Mouse (Mus musculus): Measurements from ENCODE around the gene Ints5.
A peak's percentile ranks its signal among the peaks of the same experiment; 100 is the strongest.
"Not testable (repeated sequence)": the region's sequence is repeated elsewhere in the genome, so short reads cannot be mapped to it uniquely, and the experiment has no call there.

The Ints5 gene

DNA sequence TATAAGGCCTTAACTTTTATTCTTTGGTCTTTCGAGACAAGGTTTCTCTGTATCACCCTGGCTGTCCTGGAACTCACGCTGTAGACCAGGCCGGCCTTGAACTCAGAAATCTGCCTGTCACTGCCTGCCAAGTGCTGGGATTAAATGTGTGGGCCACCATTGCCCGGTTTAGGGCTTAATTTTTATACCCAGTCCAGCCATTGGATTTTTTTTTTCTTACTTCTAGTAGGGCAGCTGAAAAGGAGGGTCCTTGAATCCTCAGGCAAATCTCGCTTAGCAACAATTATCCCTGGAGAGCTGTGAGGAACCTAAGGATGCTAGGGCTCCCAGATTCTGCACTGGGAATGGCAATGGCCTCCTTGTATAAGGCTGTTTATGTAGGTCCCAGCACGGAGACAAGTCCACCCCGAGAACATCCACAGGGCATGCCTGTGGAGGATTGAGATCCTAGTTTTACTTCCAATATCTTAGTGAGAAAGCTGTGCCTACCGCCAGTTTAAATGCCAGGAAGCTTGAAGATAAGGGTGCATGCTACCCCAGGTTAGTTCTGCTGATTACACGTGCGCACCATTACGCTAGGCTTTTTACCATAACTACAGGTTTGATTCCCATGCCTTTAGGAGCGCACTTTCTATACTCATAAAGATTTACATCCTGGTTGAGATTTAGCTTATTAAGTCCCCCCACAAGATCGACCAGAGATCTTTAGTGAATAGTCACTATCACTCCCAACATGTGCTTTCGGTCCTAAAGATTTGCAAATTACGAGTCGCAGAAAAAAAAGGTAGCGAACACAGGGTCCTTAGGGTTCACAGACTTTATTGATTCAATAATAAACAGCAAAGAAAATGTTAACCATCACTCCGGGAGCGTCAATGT is 5.0 kb upstream of the Ints5 start:
- DNase-seq (ENCODE audit: low spot score in 2 of 2), result no peak

- peak; percentile 92 to 93 for DNase-seq (ENCODE audit: low spot score in 2 of 2)
Measured at GRCm38 (mm10) chr19:8888511-8889385, 4.1 kb upstream of the Ints5 start, which contains the start of the genes 1810009A15Rik and Gm49416. Gene 1810009A15Rik (plus strand): TSS chr19:8888853. Gene Gm49416 (plus strand): TSS chr19:8888926.

DNA sequence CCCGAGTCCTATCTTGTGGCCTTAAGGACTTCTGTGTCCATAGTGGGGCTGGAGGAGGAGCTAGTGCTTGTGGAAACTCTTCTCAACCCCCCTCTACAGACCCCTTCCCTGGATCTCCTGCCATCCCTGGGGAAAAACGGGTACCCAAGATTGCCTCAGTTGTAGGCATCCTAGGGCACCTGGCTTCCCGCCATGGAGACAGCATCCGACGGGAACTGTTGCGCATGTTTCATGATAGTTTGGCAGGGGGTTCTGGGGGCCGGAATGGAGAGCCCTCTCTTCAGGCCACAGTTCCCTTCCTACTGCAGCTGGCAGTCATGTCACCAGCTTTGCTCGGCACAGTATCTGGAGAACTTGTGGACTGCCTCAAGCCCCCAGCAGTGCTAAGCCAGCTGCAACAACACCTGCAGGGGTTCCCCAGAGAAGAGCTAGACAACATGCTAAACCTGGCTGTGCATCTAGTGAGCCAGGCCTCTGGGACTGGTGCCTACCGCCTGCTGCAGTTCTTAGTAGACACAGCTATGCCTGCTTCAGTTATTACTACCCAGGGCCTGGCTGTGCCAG is 2.7 kb downstream of the Ints5 start:
- no peak for DNase-seq (ENCODE audit: low spot score in 2 of 2)

- not testable (repeated sequence) for DNase-seq (ENCODE audit: low spot score in 2 of 2)
Measured at GRCm38 (mm10) chr19:8896231-8896630, 3.4 kb downstream of the Ints5 start.

DNA sequence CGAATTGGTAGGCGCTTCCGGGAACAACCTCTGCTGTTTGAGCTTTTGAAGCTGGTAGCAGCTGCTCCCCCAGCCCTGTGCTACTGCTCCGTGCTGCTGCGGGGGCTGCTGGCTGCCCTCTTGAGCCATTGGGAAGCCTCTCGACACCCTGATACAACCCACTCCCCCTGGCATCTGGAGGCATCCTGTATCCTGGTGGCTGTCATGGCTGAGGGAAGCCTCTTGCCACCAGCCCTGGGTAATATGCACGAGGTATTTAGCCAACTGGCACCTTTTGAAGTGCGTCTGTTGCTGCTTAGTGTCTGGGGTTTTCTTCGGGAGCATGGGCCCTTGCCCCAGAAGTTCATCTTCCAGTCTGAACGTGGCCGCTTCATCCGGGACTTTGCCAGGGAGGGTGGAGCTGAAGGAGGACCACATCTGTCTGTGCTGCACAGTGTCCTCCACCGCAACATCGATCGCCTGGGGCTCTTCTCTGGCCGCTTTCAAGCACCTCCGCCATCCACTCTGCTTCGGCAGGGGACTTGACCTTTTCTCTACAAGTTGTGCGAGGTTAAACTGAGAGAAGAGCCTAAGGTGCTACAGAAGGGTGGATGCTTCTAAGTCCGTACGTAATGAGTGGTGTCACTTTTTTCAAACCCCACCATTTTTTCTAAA is 4.5 kb downstream of the Ints5 start:
- DNase-seq (ENCODE audit: low spot score in 2 of 2), result peak; percentile 35 to 42

GRCm38 (mm10) chr19:8897865-8898495 is 5.2 kb downstream of the Ints5 start, which contains the start of gene Ganab:
Gene Ganab (plus strand): TSS chr19:8898071.
- DNase-seq (ENCODE audit: low spot score in 2 of 2), result peak; percentile 96 to 97

DNA sequence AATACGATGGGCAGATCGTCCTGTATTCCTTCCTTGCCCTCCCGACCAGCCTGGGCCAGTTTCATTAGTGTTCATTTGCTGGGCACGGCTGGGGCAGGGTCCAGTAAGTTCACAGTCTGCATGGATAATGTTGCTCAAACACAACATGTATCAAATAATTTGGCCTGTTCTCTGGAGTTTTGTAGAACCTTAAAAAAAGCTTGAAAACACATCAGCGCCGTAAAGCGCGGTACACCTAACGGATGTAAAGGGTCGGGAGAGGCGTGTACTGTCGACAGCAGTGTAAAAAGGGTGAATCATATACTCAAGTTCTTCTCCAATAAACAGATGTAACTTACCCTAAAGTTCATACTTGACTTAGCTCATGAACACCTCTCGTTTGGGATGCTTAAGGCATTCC is 5.8 kb downstream of the Ints5 start:
- DNase-seq (ENCODE audit: low spot score in 2 of 2), result no peak

- DNase-seq (ENCODE audit: low spot score in 2 of 2), result no peak
Measured at GRCm38 (mm10) chr19:8899079-8899478, 6.3 kb downstream of the Ints5 start.

DNA sequence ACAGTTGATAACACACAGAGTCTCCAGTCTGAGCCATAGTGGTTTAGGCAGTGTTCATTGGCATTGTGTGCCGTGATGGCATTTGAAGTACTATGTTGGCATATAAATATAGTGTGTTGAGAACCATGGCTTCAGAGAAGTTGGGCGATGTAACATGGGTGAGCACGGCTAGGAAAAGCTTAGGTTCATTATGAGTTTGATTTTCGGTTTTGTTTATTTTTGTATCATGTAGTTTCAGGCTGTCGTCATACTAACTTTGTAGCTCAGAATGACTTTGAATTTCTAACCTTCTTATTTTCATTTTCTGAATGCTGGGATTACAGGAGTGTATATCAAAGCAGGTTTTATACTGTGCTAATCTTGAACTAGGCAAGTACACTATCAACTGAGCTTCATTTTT is 10.6 kb downstream of the Ints5 start:
- no peak for DNase-seq (ENCODE audit: low spot score in 2 of 2)

GRCm38 (mm10) chr19:8908531-8908930 is 15.7 kb downstream of the Ints5 start:
- DNase-seq (ENCODE audit: low spot score in 2 of 2), result no peak

- peak in 1 of 2 experiments; percentile 71 for DNase-seq (ENCODE audit: low spot score in 2 of 2)
Measured at GRCm38 (mm10) chr19:8911810-8912209, 19.0 kb downstream of the Ints5 start.

DNA sequence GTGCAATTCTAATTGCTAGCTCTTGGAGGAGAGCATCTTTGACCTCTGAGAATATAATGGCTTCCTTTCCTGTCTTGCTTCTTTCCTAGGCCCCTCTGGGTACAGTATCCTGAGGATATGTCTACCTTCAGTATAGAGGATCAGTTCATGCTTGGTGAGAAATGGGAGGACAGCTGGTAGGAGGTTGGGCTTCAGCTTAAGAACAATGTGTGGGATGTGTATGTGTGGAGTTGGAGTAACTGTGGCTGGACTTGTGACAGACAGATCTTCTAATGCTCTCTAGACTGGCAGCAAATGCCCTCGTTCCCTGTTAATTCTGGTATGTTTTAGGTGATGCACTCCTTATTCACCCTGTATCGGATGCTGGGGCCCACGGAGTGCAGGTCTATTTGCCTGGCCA is 21.4 kb downstream of the Ints5 start:
- no peak for DNase-seq (ENCODE audit: low spot score in 2 of 2)

- DNase-seq (ENCODE audit: low spot score in 2 of 2), result no peak
Measured at GRCm38 (mm10) chr19:8919000-8919399, 26.2 kb downstream of the Ints5 start.

DNA sequence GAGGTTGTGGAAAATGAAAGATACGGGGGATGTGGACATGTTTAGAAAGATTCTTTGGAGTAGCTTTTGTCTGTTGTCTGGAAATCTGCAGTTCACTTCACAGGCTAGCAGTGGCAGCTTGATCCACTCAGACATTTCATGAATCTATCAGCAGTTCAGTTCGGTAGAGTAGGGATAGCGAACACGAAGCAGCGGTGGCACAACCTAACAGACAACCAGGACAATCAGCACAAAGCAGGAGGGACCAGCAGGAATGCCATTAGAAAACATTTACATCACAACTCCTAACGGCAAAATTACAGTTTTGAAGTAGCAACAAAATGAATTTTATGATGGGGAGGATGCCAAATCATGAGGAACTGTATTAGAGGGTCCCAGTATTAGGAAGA is 26.9 kb downstream of the Ints5 start:
- DNase-seq (ENCODE audit: low spot score in 2 of 2), result no peak

DNA sequence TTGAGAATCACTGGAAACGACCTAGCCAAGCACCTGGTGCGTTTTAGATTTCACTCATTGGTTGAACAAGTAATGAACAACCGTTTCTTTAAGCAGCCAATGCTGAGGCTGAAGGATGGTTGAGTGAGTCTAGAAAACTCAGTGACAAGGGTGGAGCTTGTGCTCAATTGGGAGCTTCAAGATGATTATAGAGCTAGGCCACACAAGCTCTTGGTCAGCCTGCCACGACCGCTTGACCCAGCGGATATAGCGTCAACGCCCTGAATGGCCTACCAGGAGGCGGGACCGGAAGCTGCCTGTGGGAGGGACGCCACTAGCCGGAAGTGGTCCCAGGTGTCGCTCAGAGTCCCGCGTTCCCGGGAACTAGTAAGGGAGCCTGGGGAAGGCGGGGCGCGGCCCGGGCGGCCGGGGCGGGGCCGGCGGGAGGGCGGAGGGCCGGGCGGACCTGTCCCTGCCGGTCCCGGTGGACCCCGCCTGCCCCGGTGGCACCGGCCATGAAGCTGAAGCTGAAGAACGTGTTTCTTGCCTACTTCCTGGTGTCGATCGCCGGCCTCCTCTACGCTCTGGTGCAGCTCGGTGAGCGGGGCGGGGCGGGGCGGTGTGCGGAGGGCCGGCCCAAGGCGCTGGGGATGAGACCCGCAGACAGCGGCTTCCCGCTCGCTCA is 27.4 kb downstream of the Ints5 start, which contains the start of gene B3gat3:
TSS of gene B3gat3 (plus strand) at position 302 of the 664 bp plus-strand sequence.
- DNase-seq (ENCODE audit: low spot score in 2 of 2), result peak; percentile 94 to 96

GRCm38 (mm10) chr19:8920836-8921291 is 28.1 kb downstream of the Ints5 start:
- DNase-seq (ENCODE audit: low spot score in 2 of 2), result no peak

- DNase-seq (ENCODE audit: low spot score in 2 of 2), result no peak
Measured at GRCm38 (mm10) chr19:8921741-8922140, 28.9 kb downstream of the Ints5 start.

- no peak for DNase-seq (ENCODE audit: low spot score in 2 of 2)
Measured at GRCm38 (mm10) chr19:8926766-8927165, 34.0 kb downstream of the Ints5 start.

DNA sequence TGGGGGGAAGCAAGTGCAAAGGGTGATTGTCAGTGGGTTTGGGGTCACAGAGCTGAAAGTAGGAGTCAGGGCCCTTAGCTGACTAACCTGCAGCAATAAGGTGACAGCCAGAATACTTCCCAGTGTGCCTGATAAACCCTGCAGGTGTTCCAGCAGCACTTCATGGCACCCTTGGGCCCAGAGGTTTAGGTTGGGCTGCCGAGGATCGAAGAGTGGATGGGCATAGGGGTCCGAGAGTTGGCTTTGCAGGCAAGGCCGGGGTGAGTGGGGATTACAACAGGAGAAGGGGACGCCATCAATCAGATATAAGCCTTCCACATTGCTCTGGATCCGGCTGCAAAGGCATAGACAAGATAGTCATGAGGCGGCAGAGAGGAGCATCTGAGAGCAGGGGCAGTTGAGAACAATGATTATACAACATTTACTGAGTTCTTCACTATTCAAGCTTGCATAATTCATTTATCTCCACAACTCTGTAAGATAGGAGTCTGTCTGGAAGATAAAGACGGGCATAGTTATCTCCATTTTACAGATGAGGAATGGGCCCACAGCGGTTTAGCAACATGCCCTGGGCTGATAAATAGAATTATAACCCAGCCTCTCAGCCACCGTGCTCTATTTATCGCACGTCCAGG is 35.2 kb downstream of the Ints5 start:
- DNase-seq (ENCODE audit: low spot score in 2 of 2), result no peak

DNA sequence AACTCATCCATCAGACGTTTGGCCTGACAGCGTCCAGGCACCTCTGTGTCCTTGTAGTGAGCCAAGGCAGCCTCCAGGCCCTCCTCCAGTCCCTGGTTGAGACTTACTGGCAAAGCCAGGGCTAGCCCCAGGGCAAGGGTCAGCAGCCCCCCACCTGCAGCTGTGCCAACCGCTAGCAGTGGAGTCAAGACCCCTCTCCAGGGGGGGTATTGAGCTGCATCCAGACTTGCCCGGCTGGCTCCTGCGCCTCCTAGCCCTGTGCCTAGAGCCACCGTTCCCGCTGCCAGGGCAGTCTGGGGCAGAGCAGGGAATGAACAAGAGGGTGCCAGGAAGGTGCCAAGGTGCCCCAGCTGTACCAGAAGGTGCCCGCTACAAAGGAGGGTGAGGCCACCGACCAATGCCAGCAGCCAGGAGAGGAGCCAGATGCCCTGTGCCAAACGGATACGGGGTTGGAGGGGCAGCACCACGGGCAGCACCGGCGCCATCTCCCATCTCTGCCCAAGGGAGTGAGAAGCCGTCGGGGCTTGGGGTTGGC is 36.0 kb downstream of the Ints5 start:
- no peak for DNase-seq (ENCODE audit: low spot score in 2 of 2)
